Mouse (Mus musculus) kidney, embryonic 14.5 days (tissue): ENCODE measurements around the gene Ctse. TPM values are rescaled to one million over a fixed set of nuclear protein-coding genes. Genes with fewer than 3 reads are reported as not detected.
A peak's percentile ranks its signal among the peaks of the same experiment; 100 is the strongest.

Experiments
- ATAC-seq: fragments of 200-750 bp; cut with Nextera tagmentation; 2 replicates; pipeline ENCODE4 v1.8.0; 2017; ENCODE audit warnings: moderate number of reproducible peaks, mild to moderate bottlenecking, moderate TSS enrichment, moderate library complexity; ENCODE audit not compliant: low FRiP score, low TSS enrichment
- H3K27ac ChIP-seq: fragments of 300-500 bp; sonication (generic); 2 replicates; pipeline ENCODE4 v1.5.1; 2014; ENCODE audit warnings: low read depth, mild to moderate bottlenecking, low read length, moderate library complexity, mixed read lengths
- H3K27me3 ChIP-seq: fragments of 300-500 bp; sonication (generic); 2 replicates; pipeline ENCODE4 v1.6.1; 2014; ENCODE audit warnings: mild to moderate bottlenecking, low read length; ENCODE audit not compliant: control insufficient read depth, insufficient read depth
- H3K36me3 ChIP-seq: fragments of 300-500 bp; sonication (generic); 2 replicates; pipeline ENCODE4 v1.6.1; 2014; ENCODE audit warnings: low read length, mixed read lengths; ENCODE audit not compliant: control insufficient read depth, insufficient read depth
- H3K4me1 ChIP-seq: fragments of 300-500 bp; sonication (generic); 2 replicates; pipeline ENCODE4 v1.6.1; 2014; ENCODE audit warnings: low read length, mixed read lengths; ENCODE audit not compliant: control insufficient read depth, insufficient read depth
- H3K4me2 ChIP-seq: fragments of 300-500 bp; sonication (generic); replicated peaks from 2 replicates; pipeline ENCODE4 v1.6.1; 2014; ENCODE audit warnings: low read depth, mild to moderate bottlenecking, low read length
- H3K4me3 ChIP-seq: fragments of 300-500 bp; sonication (generic); 2 replicates; pipeline ENCODE4 v1.5.1; 2014; ENCODE audit warnings: mild to moderate bottlenecking, low read length
- H3K9ac ChIP-seq: fragments of 300-500 bp; sonication (generic); 2 replicates; pipeline ENCODE4 v1.6.1; 2014; ENCODE audit warnings: low read depth, mild to moderate bottlenecking, low read length, moderate library complexity
- H3K9me3 ChIP-seq: fragments of 300-500 bp; sonication (generic); 2 replicates; pipeline ENCODE4 v1.6.1; 2016; ENCODE audit warnings: low read length; ENCODE audit not compliant: control insufficient read depth
- WGBS: fragments of 180-500 bp; shearing (Covaris S2); extraction: QIAGEN DNeasy Blood & Tissue Kit; methylation state at CpG from one replicate; pipeline ENCODE4 v1.1.7; 2014; 5-methylcytosine and 5-hydroxymethylcytosine counted together
- polyA plus RNA-seq: library from polyadenylated mRNA; unstranded; fragments of >200 nt; fragmentation: Nextera tagmentation; extraction: Ambion mirVana; gene quantifications from 2 replicates; pipeline ENCODE4 v1.2.1, GENCODE M21; 2014

Ctse gene
- polyA plus RNA-seq, 1 experiment from 2014 or later: 9.9 TPM

DNA sequence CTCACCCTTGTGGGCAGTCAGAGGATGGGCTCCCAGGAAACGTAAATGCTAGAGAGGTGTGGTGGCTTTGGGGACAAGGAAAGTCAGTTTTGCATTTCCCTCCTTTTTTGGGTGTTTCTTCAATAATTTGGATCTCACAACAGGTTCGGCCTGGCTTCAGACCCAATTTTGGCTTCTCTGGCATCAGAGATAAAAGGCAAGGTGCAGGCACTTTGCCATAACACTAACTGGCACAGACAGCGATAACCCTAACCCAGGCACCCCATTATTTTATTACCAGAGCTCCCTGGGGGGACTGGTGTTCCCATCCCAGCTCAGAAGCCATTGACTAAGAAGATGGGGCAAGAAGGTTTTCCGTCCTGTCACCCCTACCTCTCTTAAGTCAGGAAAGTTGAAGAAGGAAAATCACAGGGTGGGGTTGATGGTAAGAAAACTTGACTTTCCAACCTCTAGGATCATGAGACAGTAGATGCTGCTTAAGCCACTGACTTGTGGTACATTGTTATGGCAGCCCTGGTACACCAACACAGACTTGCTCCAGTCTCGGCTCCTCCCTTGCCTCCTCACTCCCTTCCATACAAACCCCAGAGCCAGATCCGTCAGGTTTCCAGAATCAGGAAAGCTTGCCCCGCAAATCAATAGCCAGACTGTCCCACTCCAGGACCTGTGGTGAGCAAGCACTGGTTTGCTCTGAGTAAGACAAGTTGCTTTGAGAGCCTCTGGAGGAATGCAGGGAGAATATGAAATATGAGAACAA, 22.8 kb downstream of the Ctse start:
- 85% methylated on average over 7 of the region's 7 CpGs for WGBS
- Histone ChIP-seq H3K9me3 (no peaks in the 10 kb centered on the region), H3K4me1 (no peaks in the 10 kb centered on the region), H3K27me3 (no peaks in the 10 kb centered on the region; the same call in 1 of the 2 replicates), H3K27ac (no peak overlapping the region), H3K4me2 (no peak overlapping the region), H3K36me3 (no peaks in the 10 kb centered on the region), H3K9ac (no peak overlapping the region), H3K4me3 (no peak overlapping the region)
- no peak for ATAC-seq

DNA sequence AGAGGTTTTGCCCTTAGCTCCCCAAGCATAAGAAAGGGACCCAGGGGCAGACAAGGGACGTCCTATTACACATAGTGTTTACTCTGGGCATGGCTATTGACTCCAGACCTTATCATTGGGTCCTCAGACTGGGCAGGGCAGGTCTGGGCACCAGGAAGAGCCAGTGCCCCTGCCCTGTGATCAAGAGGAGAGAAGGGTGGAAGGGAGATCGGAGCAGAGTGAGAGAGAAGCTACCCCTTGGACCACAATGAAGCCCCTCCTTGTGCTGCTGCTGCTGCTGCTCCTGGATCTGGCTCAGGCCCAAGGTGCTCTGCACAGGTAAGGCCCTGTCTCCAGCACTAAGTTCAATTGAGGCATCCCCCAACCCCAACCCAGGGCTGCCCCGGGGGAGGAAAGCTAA, 23.6 kb downstream of the Ctse start:
- H3K4me2 ChIP-seq: no peak overlapping the region
- no peaks in the 10 kb centered on the region; the same call in 1 of the 2 replicates for H3K27me3 ChIP-seq
- H3K4me3 ChIP-seq: no peak overlapping the region
- no peaks in the 10 kb centered on the region for H3K36me3 ChIP-seq
- no peaks in the 10 kb centered on the region for H3K9me3 ChIP-seq
- H3K4me1 ChIP-seq: no peaks in the 10 kb centered on the region
- H3K9ac ChIP-seq: no peak overlapping the region
- no peak for ATAC-seq
- H3K27ac ChIP-seq: no peak overlapping the region
- WGBS: 80% methylated on average over 3 of the region's 3 CpGs

- Histone ChIP-seq H3K9me3 (no peaks in the 10 kb centered on the region), H3K9ac (no peak overlapping the region), H3K27ac (no peak overlapping the region), H3K4me3 (no peak overlapping the region), H3K4me2 (no peak overlapping the region), H3K4me1 (no peaks in the 10 kb centered on the region), H3K27me3 (no peaks in the 10 kb centered on the region; the same call in 1 of the 2 replicates), H3K36me3 (no peaks in the 10 kb centered on the region)
- no peak for ATAC-seq
- 82% methylated on average over 9 of the region's 9 CpGs for WGBS
These were observed 25.3 kb downstream of the Ctse start for GRCm38 (mm10) chr1:131663286-131663995.

GRCm38 (mm10) chr1:131664136-131664535, 26.0 kb downstream of the Ctse start:
- H3K27me3 ChIP-seq: no peaks in the 10 kb centered on the region; the same call in 1 of the 2 replicates
- no peak overlapping the region for H3K27ac ChIP-seq
- no peak overlapping the region for H3K9ac ChIP-seq
- no peaks in the 10 kb centered on the region for H3K36me3 ChIP-seq
- no peaks in the 10 kb centered on the region for H3K4me1 ChIP-seq
- 89% methylated on average over 5 of the region's 5 CpGs for WGBS
- H3K4me2 ChIP-seq: no peak overlapping the region
- ATAC-seq: no peak
- no peak overlapping the region for H3K4me3 ChIP-seq
- no peaks in the 10 kb centered on the region for H3K9me3 ChIP-seq

DNA sequence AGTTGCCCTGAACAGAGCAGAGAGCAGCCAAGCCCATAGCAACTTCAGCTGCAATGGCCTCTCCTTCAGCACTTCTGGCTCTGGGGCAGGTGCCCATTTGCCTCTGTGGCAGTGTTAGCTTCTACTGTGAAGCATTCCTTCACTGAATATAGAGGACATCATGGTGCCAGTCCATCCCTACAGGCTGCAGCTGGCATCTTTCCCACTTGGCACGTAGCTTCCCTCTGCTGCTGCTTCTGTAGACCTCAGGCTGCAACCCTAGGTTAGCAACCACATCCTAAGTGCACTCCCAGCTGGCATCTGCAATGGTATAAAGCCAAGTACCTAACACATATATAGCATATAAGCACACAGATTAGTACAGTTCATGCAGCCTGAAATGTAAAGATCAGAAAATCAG, 27.8 kb downstream of the Ctse start:
- ATAC-seq: no peak
- 100% methylated on average over 1 of the region's 1 CpGs for WGBS
- H3K4me1 ChIP-seq: no peaks in the 10 kb centered on the region
- H3K9ac ChIP-seq: no peak overlapping the region
- H3K9me3 ChIP-seq: no peaks in the 10 kb centered on the region
- no peaks in the 10 kb centered on the region for H3K27me3 ChIP-seq
- H3K27ac ChIP-seq: no peak overlapping the region
- no peaks in the 10 kb centered on the region for H3K36me3 ChIP-seq
- H3K4me3 ChIP-seq: no peak overlapping the region
- no peak overlapping the region for H3K4me2 ChIP-seq

DNA sequence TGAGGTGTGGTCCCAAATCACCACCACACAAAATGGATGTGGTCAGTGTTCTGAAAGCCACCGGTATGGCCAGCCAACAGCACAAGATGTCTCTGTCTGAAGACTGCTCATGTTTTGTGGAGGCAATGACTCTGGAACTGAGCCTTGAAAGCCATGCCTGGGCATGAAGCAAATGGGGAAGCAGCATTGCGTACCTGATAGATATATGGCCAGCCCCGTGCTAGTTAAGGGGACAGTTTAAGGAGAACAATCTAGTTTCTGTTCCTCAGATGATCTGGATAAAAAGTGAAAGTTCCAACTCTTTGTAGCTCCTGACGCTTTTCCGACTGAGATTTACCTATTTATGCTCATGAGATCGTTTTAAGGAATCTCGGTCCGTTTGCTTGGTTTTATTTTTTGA, 33.0 kb downstream of the Ctse start:
- 87% methylated on average over 8 of the region's 8 CpGs for WGBS
- ATAC-seq: no peak
- Histone ChIP-seq H3K4me3 (no peak overlapping the region), H3K9ac (no peak overlapping the region), H3K27me3 (no peaks in the 10 kb centered on the region), H3K4me1 (no peaks in the 10 kb centered on the region), H3K36me3 (no peaks in the 10 kb centered on the region), H3K9me3 (no peaks in the 10 kb centered on the region), H3K4me2 (no peak overlapping the region), H3K27ac (no peak overlapping the region)

DNA sequence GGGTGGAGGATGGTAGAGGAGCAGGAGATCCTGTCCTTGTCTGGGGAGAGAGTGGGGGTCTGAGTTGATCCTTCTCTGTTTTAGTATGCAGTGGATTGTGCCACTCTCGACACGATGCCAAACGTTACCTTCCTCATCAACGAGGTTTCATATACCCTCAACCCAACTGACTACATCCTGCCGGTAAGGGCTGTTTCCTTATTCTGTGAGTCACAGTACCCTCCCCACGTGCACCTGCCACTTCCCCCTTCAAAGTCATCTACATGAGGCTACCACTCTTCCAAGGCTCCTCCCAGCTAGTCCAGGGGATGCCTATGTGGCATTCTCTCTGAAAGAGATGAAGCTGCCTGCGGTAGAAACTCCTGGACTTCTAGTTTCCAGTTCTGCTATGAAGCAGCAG, 34.3 kb downstream of the Ctse start:
- no peak for ATAC-seq
- H3K36me3 ChIP-seq: no peaks in the 10 kb centered on the region
- H3K4me2 ChIP-seq: no peak overlapping the region
- no peak overlapping the region for H3K27ac ChIP-seq
- no peak overlapping the region for H3K4me3 ChIP-seq
- no peaks in the 10 kb centered on the region for H3K27me3 ChIP-seq
- H3K4me1 ChIP-seq: no peaks in the 10 kb centered on the region
- no peaks in the 10 kb centered on the region for H3K9me3 ChIP-seq
- WGBS: 86% methylated on average over 7 of the region's 7 CpGs
- H3K9ac ChIP-seq: no peak overlapping the region

GRCm38 (mm10) chr1:131679644-131680043, 41.5 kb downstream of the Ctse start:
- Histone ChIP-seq H3K36me3 (no peaks in the 10 kb centered on the region), H3K27me3 (no peaks in the 10 kb centered on the region), H3K27ac (no peak overlapping the region), H3K9ac (no peak overlapping the region), H3K4me2 (no peak overlapping the region), H3K4me3 (no peak overlapping the region), H3K9me3 (no peaks in the 10 kb centered on the region), H3K4me1 (no peaks in the 10 kb centered on the region)
- no peak for ATAC-seq
- 85% methylated on average over 5 of the region's 5 CpGs for WGBS

DNA sequence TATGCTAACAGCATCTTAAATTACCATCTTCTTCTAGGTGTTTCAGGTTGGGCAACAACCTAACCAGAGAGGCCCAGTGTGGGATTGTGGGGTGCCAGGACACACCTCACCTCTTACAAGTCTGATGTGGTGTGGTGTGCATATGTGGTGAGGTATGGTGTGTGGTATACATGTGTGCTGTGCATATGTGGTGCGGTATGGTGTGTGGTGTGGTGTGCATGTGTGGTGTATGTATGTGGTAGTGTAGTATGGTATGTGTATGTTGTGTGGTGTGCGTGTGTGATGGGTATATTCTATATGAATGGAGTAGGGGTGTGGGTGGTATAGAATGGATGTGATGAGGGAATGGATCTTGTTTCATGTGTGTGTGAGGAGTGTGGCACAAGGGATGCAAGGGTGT, 49.6 kb downstream of the Ctse start:
- H3K9ac ChIP-seq: no peak overlapping the region
- peak; percentile 39; the same call in 1 of the 2 replicates for ATAC-seq
- whole genome bisulfite sequencing: 100% methylated on average over 2 of the region's 2 CpGs
- no peak overlapping the region for H3K4me3 ChIP-seq
- no peaks in the 10 kb centered on the region for H3K36me3 ChIP-seq
- no peak overlapping the region for H3K27ac ChIP-seq
- H3K4me2 ChIP-seq: no peak overlapping the region
- H3K27me3 ChIP-seq: no peaks in the 10 kb centered on the region
- H3K4me1 ChIP-seq: no peaks in the 10 kb centered on the region
- H3K9me3 ChIP-seq: no peaks in the 10 kb centered on the region
